Mouse (Mus musculus) hematopoietic stem cell, adult 5-6 weeks (primary cell): Measurements from ENCODE around the gene Mfap1b. TPM values are rescaled to one million over a fixed set of nuclear protein-coding genes. Genes with fewer than 3 reads are reported as not detected.

Experiments used
- ATAC-seq, 2 experiments: fragments of 125-278 bp in 1 of 2; replicated peaks in 1 of 2; 2 replicates each; pipeline ENCODE4 v1.8.0; 2016 to 2017; ENCODE audit warnings: inconsistent platforms in 2 of 2, mild to moderate bottlenecking in 2 of 2, moderate number of reproducible peaks in 2 of 2, low read depth in 1 of 2, moderate TSS enrichment in 1 of 2; ENCODE audit not compliant: low FRiP score in 2 of 2, poor library complexity in 2 of 2, severe bottlenecking in 2 of 2, insufficient read depth in 1 of 2, low TSS enrichment in 1 of 2
- total RNA-seq: library from RNA; stranded (forward); fragments of 172-1452, 232-1000 nt; gene quantifications from 2 replicates; pipeline ENCODE4 v1.2.3, GENCODE M21; 2017

Gene Mfap1b
- total RNA-seq, 1 experiment from 2014 or later, result 56.7 TPM

DNA sequence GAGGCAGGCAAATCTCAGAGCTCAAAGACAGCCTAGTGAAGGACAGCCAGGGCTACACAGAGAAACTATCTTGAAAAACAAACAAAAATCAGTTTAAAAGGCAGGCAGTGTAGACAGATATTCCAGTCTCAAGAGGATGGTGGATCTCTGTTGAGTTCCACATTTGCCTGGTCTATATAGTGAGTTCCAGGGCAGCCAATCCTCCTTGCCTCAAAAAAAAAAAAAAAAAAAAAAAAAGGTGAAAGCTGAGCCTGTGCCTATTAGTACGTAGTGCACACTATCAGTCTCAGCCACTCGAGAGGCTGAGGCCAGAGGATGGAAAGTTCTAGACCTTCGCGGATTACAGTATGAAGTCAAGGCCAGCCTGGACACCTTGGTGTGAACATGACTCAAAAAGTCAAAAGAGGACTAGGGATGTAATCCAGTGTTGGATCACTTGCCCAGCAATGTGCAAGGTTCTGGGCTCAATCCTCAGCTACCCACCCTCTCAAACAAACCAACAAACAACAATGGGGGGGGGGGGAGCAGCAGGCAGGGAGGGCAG, 61.0 kb downstream of the Mfap1b start:
- ATAC-seq, result peak; percentile 5 to 6; a peak in 2 of 4 replicates

Other genes starting within 250 kb of the Mfap1b start
- gene Trp53bp1, start 202.7 kb downstream of the Mfap1b start, total RNA-seq, result 61.0 and 71.7 TPM in 2 replicates
- gene Map1a, start 184.5 kb downstream of the Mfap1b start, total RNA-seq, result 0.06 TPM in 1 of 2 replicates, not detected in the other
- 9.3 and 16.5 TPM in 2 replicates for gene Ppip5k1, start 118.7 kb downstream of the Mfap1b start, total RNA-seq
- not detected in 2 replicates for gene Ckmt1, start 116.4 kb downstream of the Mfap1b start, total RNA-seq
- not detected in 2 replicates for gene Strc, start 86.9 kb downstream of the Mfap1b start, total RNA-seq
- gene Pdia3, start 60.3 kb downstream of the Mfap1b start, total RNA-seq, result 212 and 218 TPM in 2 replicates
- gene Catsper2, start 60.3 kb downstream of the Mfap1b start, total RNA-seq, result 0.60 and 6.3 TPM in 2 replicates
- gene Ell3, start 29.8 kb downstream of the Mfap1b start, total RNA-seq, result not detected in 2 replicates
- gene Serf2, start 24.9 kb downstream of the Mfap1b start, total RNA-seq, result 210 and 244 TPM in 2 replicates
- 98.2 and 124 TPM in 2 replicates for gene Hypk, start 20.8 kb downstream of the Mfap1b start, total RNA-seq
- 0.88 and 2.0 TPM in 2 replicates for gene Serinc4, start 17.3 kb downstream of the Mfap1b start, total RNA-seq
- gene Mfap1a, start 32.6 kb upstream of the Mfap1b start, total RNA-seq, result 45.4 and 50.7 TPM in 2 replicates
- gene Wdr76, start 32.7 kb upstream of the Mfap1b start, total RNA-seq, result 29.1 and 36.3 TPM in 2 replicates